Mouse (Mus musculus) embryonic fibroblast, embryonic 13.5 days (primary cell): Measurements from ENCODE around the gene Serinc1. TPM values are rescaled to one million over a fixed set of nuclear protein-coding genes. Genes with fewer than 3 reads are reported as not detected.

Source experiments
- H3K27ac ChIP-seq: 2 replicates; pipeline ENCODE4 v1.5.1; 2012; ENCODE audit warnings: low read length, control low read depth, inconsistent platforms; ENCODE audit not compliant: insufficient read depth
- H3K4me1 ChIP-seq: 2 replicates; pipeline ENCODE4 v1.6.1; 2011; ENCODE audit warnings: low read length; ENCODE audit not compliant: control insufficient read depth, insufficient read depth
- H3K4me3 ChIP-seq: 2 replicates; pipeline ENCODE4 v1.5.1; 2011; ENCODE audit warnings: mild to moderate bottlenecking, control low read depth, low read length; ENCODE audit not compliant: insufficient read depth
- CTCF ChIP-seq: IDR thresholded peaks from 2 replicates; pipeline ENCODE4 v1.5.1; 2011; ENCODE audit warnings: mild to moderate bottlenecking, control low read depth, low read length, moderate library complexity, borderline replicate concordance; ENCODE audit not compliant: insufficient read depth
- POLR2A ChIP-seq: IDR thresholded peaks from 2 replicates; pipeline ENCODE4 v1.6.1; 2011; ENCODE audit warnings: low read depth, mild to moderate bottlenecking, control low read depth, low read length, moderate library complexity
- polyA plus RNA-seq: library from polyadenylated mRNA; stranded (reverse); fragments of >200 nt; gene quantifications from 2 replicates; pipeline ENCODE4 v1.2.4, GENCODE M21; 2011; ENCODE audit warnings: low read depth; ENCODE audit not compliant: missing spikeins, insufficient read length

Gene Serinc1
- polyA plus RNA-seq, 1 experiment, result 303 TPM

DNA sequence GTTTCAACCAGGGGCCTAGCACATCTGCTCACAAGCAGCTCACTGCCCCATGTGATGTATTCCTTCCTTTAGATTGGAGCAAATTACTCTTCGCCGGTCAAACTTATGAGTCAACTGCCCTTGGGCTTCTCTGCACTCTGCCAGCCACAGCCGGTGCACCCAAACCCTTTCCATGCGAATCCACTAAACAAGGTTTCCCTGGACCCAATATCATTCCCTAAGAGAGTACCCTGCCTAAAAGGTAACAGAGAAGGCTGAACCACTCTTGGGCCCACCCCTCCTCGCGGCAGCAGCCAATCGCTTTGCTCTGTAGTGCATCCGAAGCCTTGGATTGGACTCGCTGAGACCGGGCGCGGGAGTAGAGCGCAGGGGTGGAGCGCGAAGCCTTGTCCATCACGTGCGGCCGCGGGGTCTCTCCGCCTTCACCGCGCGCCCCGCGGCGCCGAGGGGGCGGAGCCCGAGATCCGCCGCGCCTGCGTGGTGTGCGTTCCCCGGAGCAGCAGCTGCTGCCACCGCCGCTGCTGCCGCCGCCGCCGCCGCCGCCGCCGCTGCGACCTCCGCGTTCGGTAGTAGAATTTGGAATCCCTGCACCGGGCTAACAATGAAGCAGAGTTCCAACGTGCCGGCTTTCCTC, 46.3 kb downstream of the Serinc1 start, which contains the start of gene Hsf2:
TSS of gene Hsf2 (plus strand) at position 478 of the 634 bp plus-strand sequence.
- peaks cover 5% of the 10 kb centered on the region for H3K4me1 ChIP-seq
- TF ChIP-seq CTCF (no peak), POLR2A (peak; percentile 67)
- H3K27ac ChIP-seq, result peak within 1 kb of the TSS; percentile 73
- peak within 1 kb of the TSS; percentile 80 for H3K4me3 ChIP-seq

- Histone ChIP-seq H3K4me1 (peaks cover 5% of the 10 kb centered on the region), H3K27ac (peak overlapping the region; percentile 67)
- TF ChIP-seq CTCF (no peak), POLR2A (no peak)
Observed at GRCm38 (mm10) chr10:57484741-57485140, 47.6 kb downstream of the Serinc1 start.

GRCm38 (mm10) chr10:57481717-57482116, 50.6 kb downstream of the Serinc1 start:
- TF ChIP-seq CTCF (no peak), POLR2A (no peak)
- Histone ChIP-seq H3K4me1 (peaks cover 5% of the 10 kb centered on the region), H3K4me3 (no peak overlapping the region), H3K27ac (no peak overlapping the region)

More at GRCm38 (mm10) chr10:57484741-57485140, 47.6 kb downstream of the Serinc1 start:
- no peak overlapping the region for H3K4me3 ChIP-seq

- H3K4me3 ChIP-seq, result no peak overlapping the region
Observed at GRCm38 (mm10) chr10:57477121-57477843, 55.0 kb downstream of the Serinc1 start.

More at GRCm38 (mm10) chr10:57477121-57477843, 55.0 kb downstream of the Serinc1 start:
- TF ChIP-seq CTCF, result no peak
- no peak for TF ChIP-seq POLR2A
- Histone ChIP-seq H3K27ac (no peak overlapping the region), H3K4me1 (no peaks in the 10 kb centered on the region)

Other genes starting within 250 kb of the Serinc1 start
- 21.9 and 32.1 TPM in 2 replicates for gene Hsf2, start 46.1 kb downstream of the Serinc1 start, polyA plus RNA-seq
- gene Pkib, start 99.5 kb upstream of the Serinc1 start, polyA plus RNA-seq, result not detected in 2 replicates